Mouse (Mus musculus) myocyte (in vitro differentiated cells): ENCODE data around the gene Hsdl2. TPM values are rescaled to one million over a fixed set of nuclear protein-coding genes. Genes with fewer than 3 reads are reported as not detected.
A peak's percentile ranks its signal among the peaks of the same experiment; 100 is the strongest.

ENCODE experiments used
- H3K27me3 ChIP-seq: one replicate; pipeline ENCODE4 v1.6.1; 2011; ENCODE audit not compliant: control insufficient read depth, insufficient read depth, insufficient read length
- H3K36me3 ChIP-seq: one replicate; pipeline ENCODE4 v1.6.1; 2011; ENCODE audit not compliant: control insufficient read depth, insufficient read depth
- H3K4me2 ChIP-seq: one replicate; pipeline ENCODE4 v1.6.1; 2011; ENCODE audit warnings: low read depth, control low read depth
- H3K4me3 ChIP-seq: one replicate; pipeline ENCODE4 v1.5.1; 2011; ENCODE audit warnings: mild to moderate bottlenecking, control low read depth, moderate library complexity
- H3K79me2 ChIP-seq: one replicate; pipeline ENCODE4 v1.6.1; 2011; ENCODE audit not compliant: control insufficient read depth, insufficient read depth
- H3ac ChIP-seq: one replicate; pipeline ENCODE4 v1.6.1; 2011; ENCODE audit not compliant: control insufficient read depth, insufficient read length
- MAX ChIP-seq: IDR thresholded peaks from one replicate; pipeline ENCODE4 v1.6.1; 2011; ENCODE audit warnings: low read depth, mild to moderate bottlenecking, control low read depth
- MYOG ChIP-seq, 3 experiments: IDR thresholded peaks; one replicate each; pipeline ENCODE4 v1.6.1; 2011; ENCODE audit warnings: control low read depth in 2 of 3, low read depth in 2 of 3, mild to moderate bottlenecking in 2 of 3; ENCODE audit not compliant: insufficient read length in 2 of 3, control insufficient read depth in 1 of 3, insufficient read depth in 1 of 3
- polyA plus RNA-seq: library from polyadenylated mRNA; unstranded; fragments of >200 nt; fragmentation: generic; extraction: Trizol; gene quantifications from one replicate; pipeline ENCODE4 v1.2.1, GENCODE M21; 2012; ENCODE audit warnings: missing spikeins

Gene Hsdl2
- polyA plus RNA-seq, 1 experiment = 9.5 TPM

GRCm38 (mm10) chr4:59668050-59668449, 86.7 kb downstream of the Hsdl2 start:
- Histone ChIP-seq H3K4me2 (no peak overlapping the region), H3K79me2 (no peaks in the 10 kb centered on the region), H3K4me3 (no peak overlapping the region), H3K36me3 (no peaks in the 10 kb centered on the region), H3ac (no peak overlapping the region), H3K27me3 (no peaks in the 10 kb centered on the region)
- TF ChIP-seq MAX (no peak), MYOG (IDR thresholded peaks at IDR 0.05; ENCODE audit: control insufficient read depth in 1 of 3, insufficient read depth in 1 of 3, insufficient read length in 2 of 3, low read depth in 2 of 3) (peak in 1 of 3 experiments; percentile 34)

Other genes with a start within 250 kb of the Hsdl2 start
- 0.55 TPM for gene Susd1, start 142.9 kb upstream of the Hsdl2 start, polyA plus RNA-seq
- 7.8 TPM for gene Ptbp3, start 32.2 kb upstream of the Hsdl2 start, polyA plus RNA-seq
- gene E130308A19Rik, start 44.6 kb downstream of the Hsdl2 start, polyA plus RNA-seq = 3.0 TPM
- 7.4 TPM for gene Inip, start 220.0 kb downstream of the Hsdl2 start, polyA plus RNA-seq
- 2.6 TPM for gene Snx30, start 224.3 kb downstream of the Hsdl2 start, polyA plus RNA-seq